Mouse (Mus musculus): ENCODE data around the gene Dgke. TPM values are rescaled to one million over a fixed set of nuclear protein-coding genes. Genes with fewer than 3 reads are reported as not detected.

Gene Dgke
- total and polyA plus RNA-seq, 3 experiments = 4.8 to 17.0 (median 13.4) TPM

GRCm38 (mm10) chr11:89100826-89101321 is 34.2 kb upstream of the Dgke start:
- Histone ChIP-seq H3K27ac (ENCODE audit: insufficient read depth, low read depth) (no peak overlapping the region), H3K9me3 (replicated peaks; ENCODE audit: low read length) (peaks cover 10% of the 10 kb centered on the region), H3K4me2 (ENCODE audit: insufficient read depth, low read depth, poor library complexity, severe bottlenecking) (peak overlapping the region; percentile 48), H3K79me2 (replicated peaks; ENCODE audit: control insufficient read depth, extremely low read depth, insufficient read depth, poor library complexity, severe bottlenecking) (no peaks in the 10 kb centered on the region), H3K27me3 (replicated peaks) (no peaks in the 10 kb centered on the region), H3K9ac (ENCODE audit: insufficient read depth, low read depth) (no peak overlapping the region), H3K36me3 (replicated peaks in 1 of 2; ENCODE audit: control insufficient read depth in 1 of 2, insufficient read depth in 1 of 2, low read length in 1 of 2) (no peaks in the 10 kb centered on the region), H3K4me1 (ENCODE audit: control insufficient read depth in 1 of 2, insufficient read depth in 2 of 2) (peaks cover 5 to 47% of the 10 kb centered on the region in 2 experiments; a peak in 3 of 4 replicates), H3K4me3 (replicated peaks in 1 of 3; ENCODE audit: low read depth in 2 of 3, low read length in 2 of 3, poor library complexity in 1 of 3) (no peak overlapping the region)
- DNase-seq (ENCODE audit: extremely low read depth) = no peak
- dilution Hi-C loops (cut with MboI; ENCODE audit: extremely low pct_ligation_motif_present, extremely low pct_unique_long_range_greater_than_20kb, low sequenced_read_pairs) (no loop called here), in situ Hi-C loops (cut with MboI; ENCODE audit: low pct_ligation_motif_present, low pct_unique_long_range_greater_than_20kb, low sequenced_read_pairs) (loop anchor here (10.0 kb wide), 1 partner anchor 184 kb away; no protein-coding TSS in a partner anchor)
- no peak for TF ChIP-seq CHD1 (IDR thresholded peaks at IDR 0.05; ENCODE audit: low read depth, low read length)
- no peak for TF ChIP-seq SIN3A (IDR thresholded peaks at IDR 0.05; ENCODE audit: low read length)
- TF ChIP-seq E2F4 (IDR thresholded peaks at IDR 0.05; ENCODE audit: insufficient replicate concordance, low read depth, low read length) = no peak
- TF ChIP-seq MYC (IDR thresholded peaks at IDR 0.05; ENCODE audit: low read depth, low read length) = no peak
- no peak for TF ChIP-seq USF1 (IDR thresholded peaks at IDR 0.05; ENCODE audit: low read depth, low read length)
- TF ChIP-seq MEF2A (IDR thresholded peaks at IDR 0.05; ENCODE audit: borderline replicate concordance, low read depth, low read length) = no peak
- no peak for TF ChIP-seq PAX5 (IDR thresholded peaks at IDR 0.05; ENCODE audit: low read length)
- TF ChIP-seq USF2 (conservative IDR thresholded peaks at IDR 0.05; ENCODE audit: low read depth, low read length) = no peak
- TF ChIP-seq MAX (IDR thresholded peaks at IDR 0.05; ENCODE audit: low read length) = no peak
- no peak for TF ChIP-seq EP300 (IDR thresholded peaks at IDR 0.05; ENCODE audit: low read length)
- TF ChIP-seq NELFE (IDR thresholded peaks at IDR 0.05; ENCODE audit: low read depth, low read length) = no peak

DNA sequence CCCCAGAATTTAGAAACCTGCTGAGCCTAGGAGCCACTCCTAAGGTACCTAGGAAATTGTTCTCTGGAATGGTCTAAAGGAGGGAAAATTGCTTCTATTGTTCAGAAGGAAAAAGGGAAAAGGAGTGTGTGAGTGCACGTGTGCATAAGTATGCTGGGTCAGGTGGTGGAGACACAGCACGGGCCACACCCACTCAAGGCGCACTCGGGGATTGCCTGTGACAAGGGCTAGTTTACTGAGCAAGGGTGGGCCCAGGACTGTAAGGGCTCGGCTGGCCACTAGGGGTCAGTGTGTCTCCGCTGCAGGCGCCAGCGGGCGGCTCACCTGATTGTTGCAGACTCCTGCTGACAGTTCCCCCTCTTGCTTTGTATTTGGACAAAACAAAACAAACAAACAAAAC is 33.8 kb upstream of the Dgke start:
- H3K36me3 ChIP-seq (replicated peaks in 1 of 2; ENCODE audit: control insufficient read depth in 1 of 2, insufficient read depth in 1 of 2, low read length in 1 of 2) = no peaks in the 10 kb centered on the region
- peak; percentile 80 for DNase-seq (ENCODE audit: extremely low read depth)
- H3K9me3 ChIP-seq (replicated peaks; ENCODE audit: low read length) = peaks cover 14% of the 10 kb centered on the region
- H3K4me3 ChIP-seq (replicated peaks in 1 of 3; ENCODE audit: low read depth in 2 of 3, low read length in 2 of 3, poor library complexity in 1 of 3) = no peak overlapping the region
- peaks cover 5 to 47% of the 10 kb centered on the region in 2 experiments; a peak in 3 of 4 replicates for H3K4me1 ChIP-seq (ENCODE audit: control insufficient read depth in 1 of 2, insufficient read depth in 2 of 2)
- no peaks in the 10 kb centered on the region for H3K79me2 ChIP-seq (replicated peaks; ENCODE audit: control insufficient read depth, extremely low read depth, insufficient read depth, poor library complexity, severe bottlenecking)
- H3K9ac ChIP-seq (ENCODE audit: insufficient read depth, low read depth) = no peak overlapping the region
- H3K27me3 ChIP-seq (replicated peaks) = no peaks in the 10 kb centered on the region
- dilution Hi-C loops (cut with MboI; ENCODE audit: extremely low pct_ligation_motif_present, extremely low pct_unique_long_range_greater_than_20kb, low sequenced_read_pairs) = no loop called here
- H3K4me2 ChIP-seq (ENCODE audit: insufficient read depth, low read depth, poor library complexity, severe bottlenecking) = peak overlapping the region; percentile 48
- TF ChIP-seq IRF4 (IDR thresholded peaks at IDR 0.05; ENCODE audit: low read depth, low read length) (peak; percentile 59; the same call in 1 of the 2 replicates), ZC3H11A (IDR thresholded peaks at IDR 0.05; ENCODE audit: low read depth, low read length) (peak; percentile 48), TBP (conservative IDR thresholded peaks at IDR 0.05; ENCODE audit: low read depth, low read length) (no peak), JUN (IDR thresholded peaks at IDR 0.05; ENCODE audit: insufficient read depth, low read depth, low read length) (no peak), USF1 (IDR thresholded peaks at IDR 0.05; ENCODE audit: low read depth, low read length) (peak; percentile 47; the same call in 1 of the 2 replicates), ELF1 (IDR thresholded peaks at IDR 0.05; ENCODE audit: low read depth, low read length) (peak; percentile 44; the same call in 1 of the 2 replicates), MAZ (IDR thresholded peaks at IDR 0.05; ENCODE audit: low read depth, low read length) (no peak), NRF1 (IDR thresholded peaks at IDR 0.05; ENCODE audit: low read depth, low read length) (no peak), RAD21 (IDR thresholded peaks at IDR 0.05; ENCODE audit: low read depth, low read length) (no peak; the same call in none of the 2 replicates), CHD1 (IDR thresholded peaks at IDR 0.05; ENCODE audit: low read depth, low read length) (no peak), ZKSCAN1 (IDR thresholded peaks at IDR 0.05; ENCODE audit: borderline replicate concordance, low read depth, low read length) (no peak), USF2 (conservative IDR thresholded peaks at IDR 0.05; ENCODE audit: low read depth, low read length) (peak; percentile 29; the same call in 1 of the 2 replicates), SMC3 (IDR thresholded peaks at IDR 0.05; ENCODE audit: low read depth, low read length) (peak; percentile 91), MYC (IDR thresholded peaks at IDR 0.05; ENCODE audit: low read depth, low read length) (peak; percentile 54; the same call in 1 of the 2 replicates), MAX (IDR thresholded peaks at IDR 0.05; ENCODE audit: low read length) (peak; percentile 74; the same call in 1 of the 2 replicates), GABPA (IDR thresholded peaks at IDR 0.05; ENCODE audit: insufficient replicate concordance, low read depth, low read length) (no peak), CTCF (conservative IDR thresholded peaks at IDR 0.05 in 1 of 2, IDR thresholded peaks at IDR 0.05 in 1 of 2; ENCODE audit: low read depth in 2 of 2, low read length in 2 of 2) (peak; percentile 85 to 98), BHLHE40 (IDR thresholded peaks at IDR 0.05; ENCODE audit: low read depth, low read length) (peak; percentile 95), POLR2A (IDR thresholded peaks at IDR 0.05; ENCODE audit: low read depth, low read length) (no peak), MEF2A (IDR thresholded peaks at IDR 0.05; ENCODE audit: borderline replicate concordance, low read depth, low read length) (peak; percentile 66; the same call in 1 of the 2 replicates), NELFE (IDR thresholded peaks at IDR 0.05; ENCODE audit: low read depth, low read length) (no peak), ZMIZ1 (IDR thresholded peaks at IDR 0.05; ENCODE audit: low read depth, low read length) (no peak), UBTF (IDR thresholded peaks at IDR 0.05; ENCODE audit: low read depth, low read length) (no peak), SIN3A (IDR thresholded peaks at IDR 0.05; ENCODE audit: low read length) (no peak), ETS1 (conservative IDR thresholded peaks at IDR 0.05; ENCODE audit: low read depth, low read length) (peak; percentile 32; the same call in 1 of the 2 replicates), JUND (conservative IDR thresholded peaks at IDR 0.05; ENCODE audit: low read depth, low read length) (no peak), MXI1 (IDR thresholded peaks at IDR 0.05; ENCODE audit: low read depth, low read length) (peak; percentile 62; the same call in 1 of the 2 replicates)
- in situ Hi-C loops (cut with MboI; ENCODE audit: low pct_ligation_motif_present, low pct_unique_long_range_greater_than_20kb, low sequenced_read_pairs) = loop anchor here (10.0 kb wide), 1 partner anchor 184 kb away; no protein-coding TSS in a partner anchor
- no peak overlapping the region for H3K27ac ChIP-seq (ENCODE audit: insufficient read depth, low read depth)
